20 mouse cellular contexts compared by ENCODE assay signal in the genomic region with DNA sequence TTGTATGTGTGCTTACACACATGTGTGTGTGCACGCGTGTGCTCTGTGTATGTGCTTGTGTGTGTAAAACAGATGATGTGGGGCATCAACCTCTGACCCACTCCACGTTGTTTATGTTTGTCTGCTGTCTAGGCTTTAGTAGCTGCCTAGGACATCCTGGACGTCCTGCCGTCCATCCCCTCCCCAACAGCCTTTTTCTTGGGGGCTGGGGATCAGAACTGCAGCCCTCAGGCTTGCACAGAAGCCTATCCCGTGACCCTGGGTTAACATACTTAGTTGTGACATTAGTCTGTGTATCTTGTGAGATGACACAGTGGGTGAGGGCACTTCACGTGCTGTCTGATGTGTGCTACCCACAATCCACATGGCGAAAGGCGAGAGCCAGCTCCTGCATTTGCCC. TPM values are rescaled to one million over a fixed set of nuclear protein-coding genes. Genes with fewer than 3 reads are reported as not detected.
DNase-seq lines count a peak whose midpoint lies in the region; ATAC-seq and TF ChIP-seq lines count a peak whose summit lies in the region.
"Had no signal": no experiment of that assay in that cellular context is flagged by ENCODE, and none has a peak within 500 bp of the region (broad histone marks: within the 10 kb centered on the region; RNA-seq: fewer than 3 reads in every experiment).

No protein-coding gene starts in this region.

- no peak overlapping the region for H3K4me3 ChIP-seq in heart, embryonic 12.5 days
- H3K4me3 ChIP-seq in liver, adult 2 months (ENCODE audit: insufficient read depth, low read depth, low read length) = no peak overlapping the region
- no peak overlapping the region for H3K4me3 ChIP-seq in liver, embryonic 11.5 days (ENCODE audit: low read depth, low read length)
- H3K4me3 ChIP-seq: embryonic facial prominence, embryonic 13.5 days; embryonic facial prominence, embryonic 15.5 days; erythroblast, embryonic 14.5 days; forebrain, embryonic 10.5 days; forebrain, embryonic 12.5 days had no signal

- no peaks in the 10 kb centered on the region for H3K27me3 ChIP-seq in heart, embryonic 12.5 days (replicated peaks)
- no peaks in the 10 kb centered on the region for H3K27me3 ChIP-seq in liver, adult 2 months (ENCODE audit: control insufficient read depth, insufficient read depth, low read length)
- H3K27me3 ChIP-seq in liver, embryonic 11.5 days (replicated peaks; ENCODE audit: control insufficient read depth, insufficient read depth, low read length) = no peaks in the 10 kb centered on the region
- H3K27me3 ChIP-seq: embryonic facial prominence, embryonic 13.5 days; embryonic facial prominence, embryonic 15.5 days; forebrain, embryonic 12.5 days had no signal

- DNase-seq in heart, postnatal 25 days (ENCODE audit: low spot score) = no peak
- DNase-seq in liver, adult 2 months (ENCODE audit: extremely low read depth, low read depth, low spot score) = peak; percentile 67
- no peak for DNase-seq in liver, embryonic 11.5 days (ENCODE audit: low spot score)
- DNase-seq: adrenal gland, adult 2 months; adrenal gland, postnatal 10 days; adrenal gland, postnatal 25 days; cerebellum, adult 11 months; cerebellum, adult 2 months; cerebellum, adult 9-11 months; cerebellum, postnatal 14 days; cerebellum, postnatal 36 days; embryo, embryonic 11 days had no signal

- no peak for TF ChIP-seq POLR2A in liver, adult 2 months (IDR thresholded peaks at IDR 0.05; ENCODE audit: extremely low read depth, insufficient read depth, low read length)

- 79% methylated on average over 9 of the region's 9 CpGs for WGBS in heart, embryonic 12.5 days
- WGBS in liver, adult 2 months = 35% methylated on average over 9 of the region's 9 CpGs
- 81% methylated on average over 9 of the region's 9 CpGs for WGBS in liver, embryonic 11.5 days

- peaks cover 72% of the 10 kb centered on the region for H3K36me3 ChIP-seq in heart, embryonic 12.5 days
- H3K36me3 ChIP-seq in liver, adult 2 months (ENCODE audit: control insufficient read depth, insufficient read depth, low read length) = no peaks in the 10 kb centered on the region; the same call in 1 of the 2 replicates
- peaks cover 23% of the 10 kb centered on the region for H3K36me3 ChIP-seq in liver, embryonic 11.5 days (ENCODE audit: control insufficient read depth, insufficient read depth, low read length)

- no peak for ATAC-seq in heart, embryonic 12.5 days (ENCODE audit: insufficient number of reproducible peaks, low FRiP score)
- ATAC-seq in liver, embryonic 11.5 days (replicated peaks; ENCODE audit: low FRiP score) = no peak
- ATAC-seq: forebrain, embryonic 14.5 days; forebrain, embryonic 16.5 days had no signal

- no peak overlapping the region for H3K9ac ChIP-seq in heart, embryonic 12.5 days
- peak overlapping the region; percentile 5; the same call in 1 of the 2 replicates for H3K9ac ChIP-seq in liver, adult 2 months (ENCODE audit: low read depth, low read length)
- no peak overlapping the region for H3K9ac ChIP-seq in liver, embryonic 11.5 days (ENCODE audit: low read depth, low read length)
- H3K9ac ChIP-seq: embryonic facial prominence, embryonic 13.5 days; embryonic facial prominence, embryonic 15.5 days; forebrain, embryonic 12.5 days had no signal

- peaks cover 21% of the 10 kb centered on the region for H3K4me1 ChIP-seq in heart, embryonic 12.5 days (replicated peaks)
- H3K4me1 ChIP-seq in liver, adult 2 months (ENCODE audit: control insufficient read depth, insufficient read depth, low read length) = peaks cover 9% of the 10 kb centered on the region; the same call in 1 of the 2 replicates
- no peaks in the 10 kb centered on the region for H3K4me1 ChIP-seq in liver, embryonic 11.5 days (replicated peaks; ENCODE audit: control insufficient read depth, insufficient read depth, low read length)
- H3K4me1 ChIP-seq: embryonic facial prominence, embryonic 13.5 days; embryonic facial prominence, embryonic 15.5 days; forebrain, embryonic 10.5 days; forebrain, embryonic 12.5 days had no signal

- no peak overlapping the region for H3K4me2 ChIP-seq in heart, embryonic 12.5 days
- no peak overlapping the region for H3K4me2 ChIP-seq in liver, embryonic 11.5 days
- H3K4me2 ChIP-seq: embryonic facial prominence, embryonic 13.5 days; embryonic facial prominence, embryonic 15.5 days; forebrain, embryonic 12.5 days had no signal

- no peaks in the 10 kb centered on the region for H3K79me2 ChIP-seq in liver, adult 2 months (ENCODE audit: control insufficient read depth, insufficient read depth, low read length)

- no peaks in the 10 kb centered on the region for H3K9me3 ChIP-seq in heart, embryonic 12.5 days (replicated peaks)
- no peaks in the 10 kb centered on the region for H3K9me3 ChIP-seq in liver, embryonic 11.5 days (ENCODE audit: control insufficient read depth, low read length)
- H3K9me3 ChIP-seq: embryonic facial prominence, embryonic 13.5 days; embryonic facial prominence, embryonic 15.5 days; forebrain, embryonic 10.5 days; forebrain, embryonic 12.5 days had no signal

- no peak for TF ChIP-seq CTCF in liver, adult 2 months (IDR thresholded peaks at IDR 0.05; ENCODE audit: low read depth, low read length)

- 0 out of 2 replicates have a peak overlapping the region, but pooled peaks have one; percentile 17 for H3K27ac ChIP-seq in heart, embryonic 12.5 days (ENCODE audit: poor library complexity, severe bottlenecking)
- H3K27ac ChIP-seq in liver, adult 2 months (replicated peaks; ENCODE audit: insufficient read depth, low read depth, low read length) = peak overlapping the region; percentile 92
- no peak overlapping the region for H3K27ac ChIP-seq in liver, embryonic 11.5 days (ENCODE audit: low read depth, low read length)
- H3K27ac ChIP-seq: embryonic facial prominence, embryonic 13.5 days; embryonic facial prominence, embryonic 15.5 days; forebrain, embryonic 10.5 days; forebrain, embryonic 12.5 days had no signal

- intact Hi-C loops in heart, postnatal 25 days (cut with DNase I) = no loop called here

RNA-seq across cellular contexts. Expression of gene Atf1, which starts 50.0 kb away (rescaled TPM):
- 35.8 and 38.1 TPM in 2 replicates for polyA plus RNA-seq in heart, embryonic 12.5 days (2016; fragmentation: Nextera tagmentation; extraction: Ambion mirVana)
- 10 to 100 TPM; 46.0 to 51.8 TPM for total RNA-seq in heart, postnatal 25 days (2021)
- total RNA-seq in liver, adult 2 months (2014; rRNA removed) = 11.2 and 16.8 TPM in 2 replicates
- polyA plus RNA-seq in liver, adult 2 months (2012; rRNA removed) = 35.1 and 36.3 TPM in 2 replicates
- polyA plus RNA-seq in liver, embryonic 11.5 days (2014; fragmentation: Nextera tagmentation; extraction: Ambion mirVana) = 62.9 and 65.3 TPM in 2 replicates
